27 mouse cellular contexts compared by ENCODE assay signal in genomic region chr10:23534636-23535035, GRCm38 (mm10).
"Had no signal": no experiment of that assay in that cellular context is flagged by ENCODE, and none has a peak within 500 bp of the region (broad histone marks: within the 10 kb centered on the region; RNA-seq: fewer than 3 reads in every experiment).

No protein-coding gene starts in this region.

- H3K36me3 ChIP-seq: heart, embryonic 10.5 days; heart, embryonic 13.5 days; heart, embryonic 15.5 days; hindbrain, embryonic 13.5 days; hindbrain, embryonic 15.5 days; kidney, embryonic 15.5 days; limb, embryonic 13.5 days; limb, embryonic 15.5 days; liver, embryonic 12.5 days had no signal

- H3K9ac ChIP-seq: heart, embryonic 13.5 days; heart, embryonic 15.5 days; hindbrain, embryonic 13.5 days; hindbrain, embryonic 15.5 days; kidney, embryonic 15.5 days; limb, embryonic 13.5 days; limb, embryonic 15.5 days; liver, embryonic 12.5 days; liver, embryonic 14.5 days had no signal

- DNase-seq: gastrocnemius, adult 2 months; gastrocnemius, postnatal 10 days; gastrocnemius, postnatal 25 days; heart, adult 18-20 months; heart, postnatal 14 days; heart, postnatal 36 days; kidney, adult 11 months; kidney, adult 2 months; kidney, adult 9 months; kidney, postnatal 14 days; kidney, postnatal 36 days; layer of hippocampus, adult 9-11 months; left cerebral cortex, postnatal 4 days had no signal

- H3K4me3 ChIP-seq: gastrocnemius, adult 2 months; heart, embryonic 10.5 days; heart, embryonic 13.5 days; heart, embryonic 15.5 days; hindbrain, embryonic 13.5 days; hindbrain, embryonic 15.5 days; kidney, embryonic 15.5 days; left cerebral cortex, adult 2 months; limb, embryonic 13.5 days; limb, embryonic 15.5 days; liver, embryonic 12.5 days had no signal

- H3K9me3 ChIP-seq: heart, embryonic 10.5 days; heart, embryonic 13.5 days; heart, embryonic 15.5 days; hindbrain, embryonic 13.5 days; hindbrain, embryonic 15.5 days; kidney, embryonic 15.5 days; limb, embryonic 13.5 days; limb, embryonic 15.5 days; liver, embryonic 12.5 days had no signal

- H3K4me1 ChIP-seq: heart, embryonic 10.5 days; heart, embryonic 13.5 days; heart, embryonic 15.5 days; hindbrain, embryonic 13.5 days; hindbrain, embryonic 15.5 days; liver, embryonic 12.5 days had no signal

- H3K27me3 ChIP-seq: heart, embryonic 13.5 days; heart, embryonic 15.5 days; hindbrain, embryonic 13.5 days; hindbrain, embryonic 15.5 days; kidney, embryonic 15.5 days; limb, embryonic 15.5 days; liver, embryonic 12.5 days had no signal

- H3K27ac ChIP-seq: gastrocnemius, adult 2 months; heart, embryonic 10.5 days; heart, embryonic 13.5 days; heart, embryonic 15.5 days; hindbrain, embryonic 13.5 days; hindbrain, embryonic 15.5 days; hindbrain, postnatal 0 days; kidney, embryonic 15.5 days; kidney, postnatal 0 days; left cerebral cortex, adult 2 months; limb, embryonic 13.5 days; limb, embryonic 15.5 days; liver, embryonic 12.5 days; liver, embryonic 14.5 days had no signal

- ATAC-seq: hindbrain, postnatal 0 days; intestine, embryonic 16.5 days; liver, embryonic 12.5 days had no signal

- H3K4me2 ChIP-seq: heart, embryonic 13.5 days; heart, embryonic 15.5 days; hindbrain, embryonic 13.5 days; hindbrain, embryonic 15.5 days; kidney, embryonic 15.5 days; limb, embryonic 13.5 days; limb, embryonic 15.5 days; liver, embryonic 12.5 days had no signal
